Mouse (Mus musculus) cerebellum, adult 2 months (tissue): ENCODE measurements around the gene Gja5.

Source experiments
- CTCF ChIP-seq: fragments of 200-500 bp; IDR thresholded peaks from 2 replicates; pipeline ENCODE4 v1.5.1; 2011; ENCODE audit warnings: low read depth, mild to moderate bottlenecking, control low read depth, low read length, moderate library complexity, borderline replicate concordance; ENCODE audit not compliant: insufficient read depth
- POLR2A ChIP-seq: fragments of 200-500 bp; IDR thresholded peaks from 2 replicates; pipeline ENCODE4 v1.6.1; 2011; ENCODE audit warnings: low read length, control low read depth, borderline replicate concordance; ENCODE audit not compliant: insufficient read depth

DNA sequence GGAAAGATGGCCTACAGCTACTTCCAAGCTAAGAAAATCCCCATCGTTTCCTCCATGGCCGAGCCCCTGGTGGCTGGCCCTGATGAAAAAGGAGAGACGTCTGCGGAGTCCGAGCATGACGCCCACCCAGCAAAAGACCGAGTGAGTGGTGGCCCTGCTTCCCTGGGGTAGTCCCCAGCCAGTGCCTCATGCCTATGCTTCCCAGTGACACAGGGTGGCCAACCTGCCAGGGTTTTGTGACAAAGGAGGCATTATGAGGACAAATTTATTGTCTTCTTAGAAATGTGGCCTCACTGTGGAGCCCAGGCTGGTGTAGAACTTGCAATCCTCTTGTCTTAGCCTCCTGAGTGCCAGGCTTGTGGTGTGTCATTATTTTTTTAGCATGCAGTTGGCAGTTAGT, 35.4 kb upstream of the Gja5 start:
- TF ChIP-seq CTCF (no peak), POLR2A (no peak)
